Mouse (Mus musculus) kidney, adult 9 months (tissue): ENCODE results near the gene Zar1l.
A peak's percentile ranks its signal among the peaks of the same experiment; 100 is the strongest.

Experiments used
- DNase-seq: peaks from one replicate; pipeline ENCODE4 v3.0.0; 2022

The Zar1l gene

DNA sequence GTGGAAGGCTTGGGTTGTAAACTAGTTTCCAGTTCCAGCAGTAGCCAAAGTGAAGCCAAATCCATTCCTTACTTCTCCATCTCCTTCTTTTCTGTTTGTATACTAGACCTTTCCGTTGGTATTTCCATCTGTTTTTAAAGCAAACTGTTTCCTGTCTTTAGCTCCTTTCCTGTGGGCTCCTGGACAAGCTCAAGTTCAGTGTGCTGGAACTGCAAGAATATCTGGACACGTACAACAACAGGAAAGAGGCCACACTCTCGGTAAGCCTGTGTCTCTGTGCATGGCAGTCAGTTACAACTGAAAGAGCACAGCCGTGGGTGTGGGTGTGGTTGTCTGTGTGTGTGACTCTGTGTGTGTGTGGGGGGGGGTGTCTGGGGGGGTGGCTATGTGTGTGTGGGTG is 39.4 kb downstream of the Zar1l start:
- DNase-seq: no peak

- DNase-seq: no peak
These were observed 40.6 kb downstream of the Zar1l start for GRCm38 (mm10) chr5:150477364-150477763.

DNA sequence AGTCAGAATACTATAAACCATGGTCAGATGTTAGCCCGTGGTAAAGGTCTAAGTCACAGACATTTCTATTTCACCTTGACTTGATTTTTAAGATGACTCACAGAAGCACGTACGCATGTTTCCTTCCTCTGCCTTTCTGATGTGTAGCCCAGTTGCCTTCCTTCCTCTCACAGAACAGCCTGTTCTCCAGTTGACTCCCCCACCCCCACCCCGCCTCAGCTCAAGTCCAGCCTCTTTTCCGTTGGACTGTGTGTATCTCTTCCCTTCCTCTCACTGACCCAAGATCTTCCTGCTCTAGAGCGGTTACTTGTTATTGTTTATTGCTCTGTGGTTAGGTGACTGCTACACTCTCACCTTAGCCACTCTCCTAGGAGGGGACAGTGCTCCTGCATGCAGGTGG is 49.5 kb downstream of the Zar1l start:
- peak; percentile 46 for DNase-seq

DNA sequence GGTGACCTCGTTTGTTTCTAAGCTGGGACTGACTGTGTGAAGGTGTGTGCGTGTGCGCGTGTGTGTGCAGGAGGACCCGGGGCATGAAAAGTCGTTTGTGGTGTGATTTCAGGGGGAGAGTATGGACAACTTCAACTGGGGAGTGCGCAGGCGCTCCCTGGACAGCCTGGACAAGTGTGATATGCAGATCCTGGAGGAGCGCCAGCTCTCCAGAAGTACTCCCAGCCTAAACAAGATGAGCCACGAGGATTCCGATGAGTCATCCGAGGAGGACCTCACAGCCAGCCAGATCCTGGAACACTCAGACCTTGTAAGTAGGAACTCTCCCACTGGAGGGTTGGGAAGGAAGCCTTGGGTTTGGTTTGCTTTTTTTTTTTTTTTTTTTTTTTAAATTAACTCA is 51.8 kb downstream of the Zar1l start:
- peak; percentile 86 for DNase-seq

DNA sequence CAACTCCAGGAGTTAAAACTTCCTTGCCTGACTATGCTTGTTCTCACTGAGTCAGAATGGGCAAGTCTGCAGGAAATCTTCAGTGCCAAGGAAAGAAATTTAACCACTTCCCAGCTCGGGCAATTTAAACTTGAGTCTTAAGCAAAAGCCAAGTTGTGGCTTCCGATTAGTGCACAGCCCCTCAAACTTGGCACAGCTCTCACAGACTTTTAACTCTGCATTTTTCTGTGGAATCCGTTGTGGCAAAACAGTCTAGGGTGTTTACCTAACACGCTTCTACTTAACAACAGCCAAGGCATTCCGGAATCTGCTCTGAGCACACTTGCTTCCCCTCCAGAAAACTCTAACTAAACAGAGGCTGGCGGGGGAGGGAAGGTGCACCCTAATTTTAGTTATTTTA is 52.7 kb downstream of the Zar1l start:
- no peak for DNase-seq

DNA sequence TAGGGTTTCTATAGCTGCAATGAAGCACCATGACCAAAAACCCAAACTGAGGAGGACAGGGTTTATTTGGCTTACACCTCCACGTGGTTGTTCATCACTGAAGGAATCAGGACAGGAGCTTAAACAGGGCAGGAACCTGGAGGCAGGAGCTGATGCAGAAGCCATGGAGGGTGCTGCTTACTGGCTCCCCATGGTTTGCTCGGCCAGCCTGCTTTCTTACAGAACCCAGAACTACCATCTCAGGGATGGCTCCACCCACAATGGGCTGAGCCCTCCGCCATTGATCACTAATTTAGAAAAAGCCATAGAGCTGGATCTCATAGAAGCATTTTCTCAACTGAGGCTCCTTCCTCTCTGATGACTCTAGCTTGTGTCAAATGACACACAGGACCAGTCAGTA is 53.2 kb downstream of the Zar1l start:
- DNase-seq: no peak

- DNase-seq: no peak
These were observed 58.2 kb downstream of the Zar1l start for GRCm38 (mm10) chr5:150459801-150460200.

GRCm38 (mm10) chr5:150457904-150458739 is 59.8 kb downstream of the Zar1l start:
- no peak for DNase-seq

GRCm38 (mm10) chr5:150457165-150457903 is 60.6 kb downstream of the Zar1l start:
- DNase-seq: peak; percentile 47
